Mouse (Mus musculus): ENCODE results near the gene Clstn1.
A peak's percentile ranks its signal among the peaks of the same experiment; 100 is the strongest.
"Not testable (repeated sequence)": the region's sequence is repeated elsewhere in the genome, so short reads cannot be mapped to it uniquely, and the experiment has no call there.

The Clstn1 gene

DNA sequence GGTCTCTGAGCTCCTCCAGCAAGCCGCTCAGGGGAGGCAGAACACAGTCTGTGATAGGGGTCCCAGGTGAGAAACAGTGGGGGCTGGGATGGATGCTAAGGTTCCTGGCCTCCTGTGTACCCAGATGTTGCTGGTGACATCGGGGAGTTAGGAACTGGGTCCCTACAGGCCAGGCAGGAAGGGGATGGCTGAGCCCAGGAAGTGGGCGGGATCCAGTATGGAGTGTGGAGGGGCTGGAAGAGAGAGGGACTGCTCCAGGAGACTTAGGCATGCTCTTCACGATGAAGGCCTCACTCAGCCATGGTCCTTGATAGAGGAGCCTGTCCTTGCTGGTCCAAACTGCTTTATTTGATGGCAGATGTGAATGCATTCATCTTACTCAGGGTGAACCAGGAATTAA, 13.9 kb downstream of the Clstn1 start:
- DNase-seq (ENCODE audit: low spot score in 2 of 2), result no peak

DNA sequence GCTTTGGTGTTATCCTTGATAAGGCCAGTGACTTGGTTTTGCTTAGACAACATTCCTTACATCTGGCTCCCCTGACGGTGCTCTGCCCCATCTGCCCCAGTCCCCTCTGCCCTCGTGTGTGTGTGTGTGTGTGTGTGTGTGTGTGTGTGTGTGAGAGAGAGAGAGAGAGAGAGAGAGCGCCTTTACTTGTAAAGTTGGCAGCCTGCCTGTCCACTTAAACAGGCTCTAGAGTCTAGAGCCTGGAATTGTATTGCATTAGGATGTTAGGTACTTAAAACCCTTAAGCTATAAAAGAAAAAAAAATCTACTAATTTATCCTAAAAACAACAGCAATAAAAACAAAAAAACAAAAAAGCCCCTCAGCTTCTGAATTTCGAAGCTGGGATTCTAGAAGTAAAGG, 15.2 kb downstream of the Clstn1 start:
- DNase-seq (ENCODE audit: low spot score in 2 of 2), result no peak

DNA sequence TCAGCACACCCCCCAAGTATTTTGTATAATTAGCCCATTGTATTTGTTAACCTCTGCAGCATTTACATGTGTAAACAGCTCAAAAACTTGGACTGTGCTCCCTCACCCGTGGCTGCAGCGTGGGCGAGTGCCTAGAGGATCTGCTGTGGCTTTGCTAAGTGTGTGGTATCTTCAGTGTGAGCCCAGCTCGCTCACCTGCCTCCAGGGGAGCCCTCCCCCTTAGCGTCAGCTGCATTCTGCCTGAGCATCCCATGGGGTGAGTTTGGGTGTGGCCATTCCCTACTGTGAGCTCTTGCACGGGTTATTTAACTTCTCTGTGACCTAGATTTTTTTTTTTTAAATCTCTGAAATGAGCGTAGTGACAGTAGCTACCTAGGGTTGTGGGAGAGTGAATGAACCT, 16.0 kb downstream of the Clstn1 start:
- DNase-seq (ENCODE audit: low spot score in 2 of 2), result no peak

DNA sequence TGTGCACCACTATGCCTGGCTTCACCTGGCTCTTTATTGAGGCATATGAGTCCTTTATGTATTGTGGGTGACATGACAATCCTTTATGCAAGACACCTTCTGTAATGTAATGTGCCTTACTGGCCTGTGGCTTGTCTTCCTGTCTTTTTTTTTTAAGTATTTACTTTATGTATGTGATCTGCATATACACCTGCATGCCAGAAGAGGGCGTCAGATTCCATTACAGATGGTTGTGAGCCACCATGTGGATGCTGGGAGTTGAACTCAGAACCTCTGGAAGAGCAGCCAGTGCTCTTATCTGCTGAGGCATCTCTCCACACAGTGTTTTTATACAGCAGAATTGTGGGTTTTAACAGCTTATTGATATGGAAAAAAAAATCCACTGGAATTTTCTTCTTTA, 17.6 kb downstream of the Clstn1 start:
- no peak for DNase-seq (ENCODE audit: low spot score in 2 of 2)

DNA sequence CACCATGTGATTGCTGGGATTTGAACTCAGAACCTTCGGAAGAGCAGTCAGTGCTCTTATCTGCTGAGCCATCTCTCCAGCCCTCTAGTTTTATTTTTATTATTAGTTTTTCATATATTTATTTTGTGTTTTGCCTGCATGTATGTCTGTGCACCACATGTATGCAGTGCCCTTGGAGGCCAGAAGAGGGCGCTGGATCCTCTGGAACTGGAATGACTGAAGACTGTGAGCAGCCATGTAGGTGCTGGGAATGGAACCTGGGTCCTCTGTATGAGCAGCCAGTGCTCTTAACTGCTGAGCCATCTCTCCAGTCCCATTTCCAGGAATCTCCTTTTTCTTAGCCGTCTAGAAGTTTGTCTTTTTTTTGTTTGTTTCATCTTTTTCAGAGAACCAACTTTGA, 18.2 kb downstream of the Clstn1 start:
- DNase-seq (ENCODE audit: low spot score in 2 of 2), result no peak

DNA sequence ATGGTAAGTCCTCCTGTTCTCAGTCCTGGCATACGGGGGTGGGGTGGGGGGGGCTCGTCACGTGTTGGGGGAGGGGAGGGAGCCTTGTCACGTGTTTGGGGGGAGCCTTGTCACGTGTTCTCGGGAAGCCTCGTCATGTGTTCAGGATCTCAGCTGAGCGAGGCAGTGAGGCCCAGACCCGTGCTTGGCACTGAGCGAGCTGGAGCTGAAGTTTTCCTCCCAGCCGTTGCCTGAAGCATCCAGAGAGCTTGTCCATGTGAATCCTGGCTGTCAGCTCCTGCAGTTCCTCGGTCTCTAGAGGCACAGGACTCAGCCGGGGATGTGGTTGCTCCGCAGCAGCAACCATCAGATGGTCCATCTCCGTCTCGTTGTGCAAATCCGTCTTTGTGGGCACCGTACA, 19.8 kb downstream of the Clstn1 start:
- no peak for DNase-seq (ENCODE audit: low spot score in 2 of 2)

DNA sequence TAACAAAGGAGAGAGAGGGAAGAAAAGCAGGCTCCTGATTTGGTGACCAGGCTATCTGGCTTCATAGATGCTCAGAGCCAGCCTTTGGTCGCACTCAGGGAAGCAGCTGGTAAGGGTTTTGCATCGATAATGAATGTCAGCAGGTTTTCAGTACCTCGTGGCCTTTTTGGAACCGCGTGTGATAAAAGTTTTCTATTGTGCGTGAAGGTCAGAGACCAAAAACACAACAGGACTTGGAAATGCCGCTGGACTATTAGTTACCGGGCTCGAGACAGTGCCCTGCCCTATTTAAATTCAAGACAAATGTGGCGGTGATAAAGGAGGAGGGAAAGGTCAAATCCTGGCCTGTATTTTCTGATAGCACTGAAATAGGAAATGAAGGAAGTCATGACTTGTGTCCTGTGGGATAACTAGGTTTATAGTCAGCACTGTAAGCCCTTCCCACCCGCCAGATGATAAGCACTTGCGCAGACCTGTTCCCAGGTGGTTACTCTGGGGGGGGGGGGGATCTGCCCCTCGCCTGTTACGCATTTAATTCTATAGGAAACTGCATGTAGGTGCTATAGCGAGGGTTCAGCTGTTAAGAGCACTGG, 20.6 kb downstream of the Clstn1 start:
- DNase-seq (ENCODE audit: low spot score in 2 of 2), result no peak

DNA sequence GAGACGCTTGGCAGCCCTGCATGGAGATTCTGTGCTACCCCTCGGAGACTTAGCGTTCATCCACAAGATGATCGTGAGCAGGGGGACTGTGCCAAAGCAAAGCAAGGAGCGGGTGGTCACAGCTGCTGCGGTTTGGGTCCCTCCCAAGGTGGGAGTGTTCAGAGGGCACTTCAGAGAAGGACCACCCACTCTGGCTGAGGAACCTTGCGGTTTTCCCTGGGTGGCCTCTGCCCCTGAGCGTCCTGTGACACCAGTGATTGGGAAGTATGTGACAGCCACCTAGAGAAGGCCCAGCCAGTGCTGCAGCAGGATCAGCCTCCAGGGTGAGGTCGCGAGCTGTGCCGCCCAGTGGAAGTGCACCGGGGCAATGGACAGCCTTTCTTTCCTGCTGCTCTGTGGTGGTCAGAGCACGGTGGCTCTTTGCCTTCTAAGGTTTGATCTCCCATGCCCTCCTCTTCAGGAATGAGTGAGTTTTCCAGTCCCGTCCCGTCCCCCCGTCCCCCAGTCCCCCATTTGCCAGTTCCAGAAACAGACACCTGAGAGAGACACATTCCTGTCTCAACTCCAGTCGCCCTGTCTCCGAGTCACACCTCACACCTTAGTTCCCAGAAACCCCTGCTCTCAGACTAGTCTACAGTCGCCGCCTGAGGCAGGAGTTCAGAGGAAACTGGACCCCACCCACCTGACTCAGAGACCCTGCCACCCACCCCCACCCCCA, 21.5 kb downstream of the Clstn1 start:
- no peak for DNase-seq (ENCODE audit: low spot score in 2 of 2)

DNA sequence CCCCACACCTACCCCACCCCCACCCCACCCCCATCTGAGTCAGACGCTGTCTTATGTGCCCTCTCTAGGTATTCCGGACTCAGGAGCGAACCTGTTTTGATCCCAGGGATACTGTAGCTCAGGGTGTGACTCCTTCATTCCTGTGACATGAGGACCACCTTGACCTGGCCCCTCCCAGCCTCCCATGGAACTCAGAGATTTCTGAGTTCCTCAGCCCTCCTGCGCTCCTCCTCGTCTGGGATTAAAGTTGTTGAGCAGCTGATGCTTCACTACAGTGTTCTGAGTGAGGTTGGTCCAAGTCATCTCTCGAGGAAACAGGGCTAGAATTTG, 22.0 kb downstream of the Clstn1 start:
- no peak for DNase-seq (ENCODE audit: low spot score in 2 of 2)

DNA sequence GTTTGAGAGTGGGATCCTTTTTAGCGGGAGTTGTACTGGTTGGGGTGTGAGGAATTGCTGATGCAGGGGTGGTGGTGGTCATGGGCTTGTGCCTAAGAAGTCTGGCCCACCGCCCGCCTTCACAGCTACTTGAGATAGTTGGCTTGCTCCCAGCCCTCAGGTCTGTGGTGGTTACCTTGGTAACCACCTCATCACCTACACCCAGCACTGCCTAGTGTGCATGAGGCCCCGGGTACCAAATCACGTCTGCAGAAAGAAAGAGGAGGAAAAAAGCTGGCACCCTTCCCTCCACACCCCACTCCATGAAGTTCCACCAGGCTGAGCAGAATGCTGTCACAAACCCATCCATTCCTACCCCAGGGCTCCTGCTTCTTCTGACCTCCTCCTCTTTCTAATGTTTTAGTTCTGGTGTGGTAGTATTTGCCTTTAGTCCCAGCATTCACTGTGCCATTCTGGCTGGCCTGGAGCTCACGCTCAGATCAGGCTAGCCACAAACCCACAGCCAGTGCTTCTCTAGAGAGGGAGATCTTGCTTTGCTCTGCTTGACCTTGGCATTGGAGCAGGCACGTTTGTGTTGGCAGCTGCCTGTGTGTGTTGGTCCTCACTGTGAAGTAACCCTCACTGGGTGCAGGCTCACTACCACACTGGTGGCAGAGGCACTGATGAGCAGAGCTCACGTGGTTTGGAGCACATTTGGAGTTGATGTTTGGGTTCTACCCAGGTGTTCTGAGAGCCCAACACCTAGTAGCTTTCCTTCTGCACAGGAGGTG, 23.2 kb downstream of the Clstn1 start:
- DNase-seq (ENCODE audit: low spot score in 2 of 2), result no peak

DNA sequence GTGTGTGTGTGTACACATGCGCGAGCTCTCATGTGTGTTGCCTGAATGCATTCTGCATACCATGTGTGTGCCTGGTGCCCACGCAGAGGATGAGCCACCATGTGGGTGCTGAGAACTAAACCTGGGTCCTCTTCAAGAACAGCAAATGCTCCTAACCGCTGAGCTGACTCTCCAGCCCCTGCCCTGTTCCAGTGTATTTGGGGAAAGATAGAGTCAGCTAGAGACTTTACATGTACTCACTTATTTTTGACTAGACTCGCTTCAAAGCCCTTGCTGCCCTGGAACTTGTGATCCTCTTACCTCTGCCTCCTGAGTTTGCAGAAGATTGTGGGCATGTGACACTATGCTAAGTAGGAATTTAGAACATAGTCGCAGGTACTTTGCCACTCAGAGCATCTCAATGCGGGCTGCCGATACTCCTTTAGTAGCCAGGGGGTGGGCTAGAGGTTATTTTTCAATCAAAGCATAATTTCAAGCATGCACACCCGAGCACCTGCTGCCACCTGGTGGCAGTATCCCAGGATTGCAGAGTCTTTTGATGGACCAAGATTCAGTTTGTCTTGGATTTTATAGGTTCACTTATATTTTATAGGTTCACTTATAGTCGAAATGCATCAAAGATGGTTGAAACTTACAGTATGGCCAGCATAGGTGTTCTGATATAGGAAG, 25.2 kb downstream of the Clstn1 start:
- peak; percentile 14 to 41 for DNase-seq (ENCODE audit: low spot score in 2 of 2)

DNA sequence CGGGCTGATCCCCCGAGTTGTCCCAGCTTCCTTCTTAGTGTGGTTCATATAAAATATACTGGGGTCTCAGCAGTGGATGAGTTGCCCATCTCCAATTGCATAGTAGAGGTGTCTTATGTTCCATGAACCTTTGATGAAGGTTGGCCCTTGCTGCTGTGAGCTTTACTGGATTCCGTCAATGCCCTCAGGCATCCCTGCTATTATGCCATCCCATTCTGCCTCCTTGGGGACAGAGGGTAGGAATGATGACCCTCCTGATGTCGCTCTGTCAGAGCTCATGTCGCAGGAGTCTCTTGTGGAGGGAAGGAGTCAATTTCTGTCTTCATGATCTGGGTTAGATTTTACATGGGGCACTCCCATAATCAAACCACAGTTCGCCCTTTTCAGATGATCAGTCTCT, 27.2 kb downstream of the Clstn1 start:
- not testable (repeated sequence) for DNase-seq (ENCODE audit: low spot score in 2 of 2)

DNA sequence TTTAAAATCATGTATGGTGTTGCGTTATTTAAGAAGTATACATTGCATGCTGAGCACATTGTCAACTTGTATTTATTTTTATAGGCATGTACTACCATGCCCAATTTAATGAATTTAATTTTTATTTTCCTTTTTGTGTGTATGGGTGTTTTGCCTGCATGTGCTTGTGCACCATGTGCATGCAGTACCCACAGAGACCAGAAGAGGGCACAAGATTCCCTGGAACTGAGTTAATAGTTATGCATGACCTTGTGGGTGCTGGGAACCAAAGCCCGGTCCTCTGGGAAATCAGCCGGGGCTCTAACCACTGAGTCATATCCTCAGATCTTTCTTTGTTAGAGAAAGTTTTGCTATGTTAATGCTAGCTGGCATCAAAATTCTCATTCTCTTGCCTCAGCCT, 28.6 kb downstream of the Clstn1 start:
- no peak for DNase-seq (ENCODE audit: low spot score in 2 of 2)

DNA sequence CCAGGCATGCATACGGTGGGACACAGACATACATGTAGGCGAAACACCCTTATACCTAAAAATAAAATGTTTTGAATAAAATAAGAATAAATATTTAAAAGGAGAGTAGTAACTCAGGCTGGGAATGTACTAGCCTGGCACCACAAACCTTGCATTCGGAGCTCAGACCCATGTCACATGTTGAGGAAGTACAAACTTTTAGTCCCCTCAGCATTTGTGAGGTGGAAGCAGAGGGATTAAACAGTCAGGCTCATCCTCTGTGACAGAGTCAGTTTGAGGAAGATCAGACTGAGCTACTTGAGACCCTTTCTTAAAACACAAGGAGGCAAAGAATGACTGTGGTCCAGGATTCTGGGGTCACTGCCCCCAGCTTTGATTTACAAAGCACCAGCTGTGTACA, 30.7 kb downstream of the Clstn1 start:
- DNase-seq (ENCODE audit: low spot score in 2 of 2), result not testable (repeated sequence)

DNA sequence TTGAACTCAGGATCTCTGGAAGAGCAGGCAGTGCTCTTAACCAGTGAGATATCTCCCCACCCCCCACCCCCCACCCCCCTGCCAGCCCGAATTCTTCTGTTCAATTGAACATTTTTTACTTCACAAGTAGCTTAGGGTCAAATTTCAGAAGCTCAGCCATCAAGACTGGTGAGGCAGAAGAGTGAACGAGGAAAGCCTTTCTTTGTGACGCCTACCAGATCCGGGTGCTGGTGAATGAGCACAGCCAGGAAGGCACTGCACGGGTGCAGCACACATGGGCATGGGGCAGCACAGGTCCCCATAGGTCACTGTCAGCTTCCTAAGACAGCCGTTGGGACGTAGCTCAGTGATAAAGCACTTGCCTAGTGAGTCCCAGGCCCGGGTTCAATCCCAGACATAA, 33.7 kb downstream of the Clstn1 start:
- DNase-seq (ENCODE audit: low spot score in 2 of 2), result no peak

DNA sequence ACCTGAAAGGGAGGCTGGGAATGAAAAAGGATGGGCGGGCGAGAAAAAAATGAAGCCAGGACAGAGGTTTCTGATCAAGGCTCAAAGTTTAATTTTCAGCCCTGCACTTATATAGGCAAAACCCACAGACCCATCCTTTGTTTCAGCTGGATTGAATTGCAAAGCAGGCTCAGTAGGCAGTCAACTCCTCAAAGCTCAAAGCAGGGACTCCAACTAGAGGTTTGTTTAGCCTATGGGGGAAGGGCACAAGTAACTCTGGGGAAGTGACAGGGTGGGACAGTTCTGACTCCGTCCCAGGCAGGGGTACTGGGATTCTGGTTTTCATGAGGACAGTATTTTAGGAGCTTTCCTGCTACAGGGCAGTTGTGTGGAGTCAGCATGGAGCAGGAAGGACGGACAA, 35.0 kb downstream of the Clstn1 start:
- DNase-seq (ENCODE audit: low spot score in 2 of 2), result no peak

DNA sequence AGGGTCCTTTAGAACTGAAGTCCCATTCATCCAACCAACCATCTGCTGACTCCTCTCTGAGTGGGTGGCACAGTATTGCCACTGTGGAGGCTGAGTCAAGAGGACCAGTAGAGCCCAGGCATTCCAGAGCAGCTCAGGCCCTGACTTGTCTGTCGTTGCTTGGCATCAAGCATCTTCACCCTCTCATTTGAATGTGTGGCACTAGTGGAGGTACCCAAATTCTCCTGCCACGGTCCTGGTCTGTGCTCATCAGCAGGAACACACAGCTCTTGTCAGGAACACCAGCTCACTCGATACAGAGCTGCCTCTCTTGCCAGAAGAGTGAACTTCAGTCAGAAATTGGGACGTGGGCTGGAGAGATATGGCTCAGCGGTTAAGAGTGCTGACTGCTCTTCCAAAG, 37.4 kb downstream of the Clstn1 start:
- DNase-seq (ENCODE audit: low spot score in 2 of 2), result no peak

DNA sequence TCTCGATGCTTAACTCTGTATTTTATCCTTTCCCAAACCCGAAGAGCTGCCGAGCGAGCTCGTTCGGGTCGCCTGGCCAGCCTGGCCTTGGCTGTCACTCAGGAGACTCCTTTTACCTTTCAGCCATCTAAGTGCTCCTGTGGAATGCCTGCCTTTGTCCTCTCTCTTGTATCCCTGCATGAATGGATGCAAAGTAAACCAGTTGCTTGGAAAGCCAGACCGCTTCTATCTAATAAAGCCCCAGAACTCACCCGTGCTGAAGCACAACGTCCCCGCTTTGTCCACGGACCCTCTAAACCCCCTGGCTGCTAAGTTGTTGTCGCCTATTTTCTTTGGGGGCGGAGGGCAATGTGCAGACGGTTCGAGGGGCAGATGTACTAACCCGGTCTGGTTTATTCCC, 40.5 kb downstream of the Clstn1 start:
- DNase-seq (ENCODE audit: low spot score in 2 of 2), result no peak

DNA sequence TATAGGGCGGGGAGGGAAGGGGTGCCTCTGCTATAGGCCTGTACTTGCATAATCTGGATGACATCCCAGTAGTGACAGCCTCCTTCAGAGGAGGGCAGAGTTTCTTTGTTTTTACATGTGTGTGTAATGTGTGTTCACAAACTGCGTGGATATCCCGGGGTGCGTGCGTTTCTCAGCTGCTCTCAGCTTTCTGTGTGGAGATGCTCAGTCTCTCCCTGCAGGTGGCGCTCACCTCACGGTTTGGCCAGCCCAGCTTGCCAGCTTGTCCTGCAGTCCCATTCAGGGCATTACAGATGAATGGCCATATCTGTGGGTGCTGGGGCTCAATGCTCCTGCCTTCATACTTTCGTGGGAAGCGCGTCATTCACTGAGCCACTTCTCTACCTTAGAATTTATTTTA, 42.1 kb downstream of the Clstn1 start:
- peak; percentile 43 to 64 for DNase-seq (ENCODE audit: low spot score in 2 of 2)

DNA sequence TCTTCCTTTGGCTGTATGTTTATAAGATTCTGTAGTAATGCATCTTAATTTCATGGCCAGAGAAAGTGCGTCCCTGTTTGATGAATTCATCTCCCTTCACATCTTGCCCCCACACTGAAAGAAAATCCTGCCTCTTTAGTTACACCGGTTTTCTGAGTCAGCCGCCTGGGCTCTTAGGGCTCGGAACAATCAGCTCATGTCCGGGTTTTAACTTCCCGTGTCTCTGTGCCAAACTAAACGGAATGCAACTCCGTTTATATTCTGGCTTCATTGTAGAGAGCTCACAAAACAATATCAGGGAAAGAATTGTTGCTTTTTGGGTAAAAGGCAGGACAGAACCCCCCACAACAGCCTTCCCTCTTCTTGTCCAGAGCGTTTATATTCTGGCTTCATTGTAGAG, 42.5 kb downstream of the Clstn1 start:
- DNase-seq (ENCODE audit: low spot score in 2 of 2), result no peak

DNA sequence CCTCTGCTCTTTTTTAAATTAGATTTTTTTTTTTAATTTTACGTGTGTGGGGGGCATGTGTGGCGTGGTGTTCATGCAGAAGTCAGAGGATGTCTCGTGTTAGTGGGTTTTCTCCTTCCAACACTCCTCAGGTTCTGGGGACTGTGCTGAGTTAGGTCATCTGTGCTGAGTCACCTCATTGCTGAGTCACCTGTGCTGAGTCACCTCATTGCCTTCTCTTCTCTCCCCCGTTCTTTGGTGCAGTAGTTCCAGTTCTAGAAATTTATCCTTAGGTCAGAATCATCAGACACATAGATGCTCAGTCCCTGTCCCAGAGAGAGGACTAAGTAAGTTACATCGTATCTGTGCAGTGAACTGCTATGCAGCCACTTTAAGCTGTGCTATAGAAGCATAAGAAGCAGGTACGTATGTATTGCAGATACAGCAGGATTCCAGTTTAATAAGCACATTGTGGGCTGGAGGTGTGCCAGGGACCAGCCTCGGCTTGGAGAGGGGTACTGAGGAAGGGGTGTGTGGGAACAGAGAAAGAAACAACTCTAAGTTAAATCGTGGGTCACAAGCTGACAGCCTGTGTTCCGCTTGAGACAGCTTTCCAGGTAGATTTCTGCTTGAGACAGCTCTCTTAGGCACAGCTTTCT, 46.5 kb downstream of the Clstn1 start:
- DNase-seq (ENCODE audit: low spot score in 2 of 2), result no peak

DNA sequence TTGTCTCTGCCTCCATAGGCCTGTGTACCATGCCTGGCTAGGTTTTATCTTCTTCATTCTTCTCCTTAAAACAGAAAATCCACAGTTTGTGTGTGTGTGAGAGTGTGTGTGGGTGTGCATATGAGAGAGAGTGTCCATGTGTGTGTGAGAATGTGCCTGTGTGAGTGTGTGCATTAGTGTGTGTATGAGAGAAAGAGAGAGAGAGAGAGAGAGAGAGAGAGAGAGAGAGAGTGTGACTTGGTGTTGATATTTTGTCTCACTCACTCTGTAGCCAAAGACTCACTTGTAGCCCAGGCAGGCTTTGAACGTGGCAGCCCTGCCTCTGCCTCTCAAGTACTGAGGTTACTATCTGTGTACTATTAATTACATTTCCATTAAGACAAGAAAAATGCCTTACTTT, 47.9 kb downstream of the Clstn1 start:
- no peak for DNase-seq (ENCODE audit: low spot score in 2 of 2)

All from natural killer cell, adult 2 months (primary cell).